Mouse (Mus musculus) frontal cortex, postnatal 10 days (tissue): ENCODE measurements around the gene Tia1.

Source experiments
- DNase-seq, 2 experiments: peaks; one replicate each; pipeline ENCODE4 v3.0.0; 2022; ENCODE audit warnings: low spot score in 2 of 2, mixed read lengths in 1 of 2

The Tia1 gene

GRCm38 (mm10) chr6:86385362-86386104 lies 18.5 kb upstream of the Tia1 start:
- no peak for DNase-seq

- DNase-seq = no peak
These were observed 16.7 kb upstream of the Tia1 start for GRCm38 (mm10) chr6:86387313-86387712.

GRCm38 (mm10) chr6:86388461-86388860 lies 15.6 kb upstream of the Tia1 start:
- no peak for DNase-seq

GRCm38 (mm10) chr6:86391326-86391725 lies 12.7 kb upstream of the Tia1 start:
- no peak for DNase-seq

- no peak for DNase-seq
These were observed 10.8 kb upstream of the Tia1 start for GRCm38 (mm10) chr6:86393187-86393586.

GRCm38 (mm10) chr6:86394078-86394720 lies 9.8 kb upstream of the Tia1 start:
- DNase-seq = no peak

- no peak for DNase-seq
These were observed 9.0 kb upstream of the Tia1 start for GRCm38 (mm10) chr6:86395021-86395420.

GRCm38 (mm10) chr6:86395969-86396368 lies 8.1 kb upstream of the Tia1 start:
- DNase-seq = no peak

GRCm38 (mm10) chr6:86396581-86397256 lies 7.3 kb upstream of the Tia1 start, which contains the start of gene Pcyox1:
Gene Pcyox1 (minus strand): TSS chr6:86397154.
- DNase-seq = peak; percentile 73 to 88

- no peak for DNase-seq
These were observed 6.6 kb upstream of the Tia1 start for GRCm38 (mm10) chr6:86397257-86397980.

GRCm38 (mm10) chr6:86398986-86399385 lies 5.0 kb upstream of the Tia1 start:
- no peak for DNase-seq

GRCm38 (mm10) chr6:86399995-86400394 lies 4.0 kb upstream of the Tia1 start:
- DNase-seq = no peak

- peak; percentile 28 to 49 for DNase-seq
These were observed 3.0 kb upstream of the Tia1 start for GRCm38 (mm10) chr6:86400972-86401371.

- no peak for DNase-seq
These were observed 1.1 kb upstream of the Tia1 start for GRCm38 (mm10) chr6:86402681-86403607.

GRCm38 (mm10) chr6:86403728-86404099 lies 305 bp upstream of the Tia1 start:
- DNase-seq = peak in 1 of 2 experiments; percentile 88

GRCm38 (mm10) chr6:86404996-86405395 lies 977 bp downstream of the Tia1 start:
- DNase-seq = no peak

GRCm38 (mm10) chr6:86406306-86406705 lies 2.3 kb downstream of the Tia1 start:
- no peak for DNase-seq

- no peak for DNase-seq
These were observed 14.7 kb downstream of the Tia1 start for GRCm38 (mm10) chr6:86418711-86419110.

- DNase-seq = no peak
These were observed 15.2 kb downstream of the Tia1 start for GRCm38 (mm10) chr6:86419239-86419638.

- DNase-seq = no peak
These were observed 16.5 kb downstream of the Tia1 start for GRCm38 (mm10) chr6:86420491-86420890.

- no peak for DNase-seq
These were observed 22.3 kb downstream of the Tia1 start, which contains the start of gene Gm44790 for GRCm38 (mm10) chr6:86426358-86426757. Gene Gm44790 (plus strand): TSS chr6:86426658.
